ENCODE assay signal across 10 mouse cellular contexts in genomic region chr4:62263133-62263844, GRCm38 (mm10). TPM values are rescaled to one million over a fixed set of nuclear protein-coding genes. Genes with fewer than 3 reads are reported as not detected.
DNase-seq lines count a peak whose midpoint lies in the region; ATAC-seq and TF ChIP-seq lines count a peak whose summit lies in the region.
"Had no signal": no experiment of that assay in that cellular context is flagged by ENCODE, and none has a peak within 500 bp of the region (broad histone marks: within the 10 kb centered on the region; RNA-seq: fewer than 3 reads in every experiment).

No protein-coding gene starts in this region.

- H3K27ac ChIP-seq in heart, adult 2 months, result no peak overlapping the region
- H3K27ac ChIP-seq in heart, embryonic 12.5 days (ENCODE audit: poor library complexity, severe bottlenecking), result no peak overlapping the region
- no peak overlapping the region for H3K27ac ChIP-seq in hindbrain, embryonic 14.5 days
- H3K27ac ChIP-seq: limb, embryonic 12.5 days had no signal

- H3K4me1 ChIP-seq in heart, adult 2 months (ENCODE audit: control insufficient read depth, insufficient read depth, low read length), result no peaks in the 10 kb centered on the region
- peaks cover 6% of the 10 kb centered on the region for H3K4me1 ChIP-seq in heart, embryonic 12.5 days (replicated peaks)
- H3K4me1 ChIP-seq in hindbrain, embryonic 14.5 days (replicated peaks; ENCODE audit: control insufficient read depth, insufficient read depth, low read length), result no peaks in the 10 kb centered on the region
- H3K4me1 ChIP-seq: limb, embryonic 12.5 days had no signal

- no peaks in the 10 kb centered on the region for H3K79me2 ChIP-seq in heart, adult 2 months (replicated peaks; ENCODE audit: control insufficient read depth, insufficient read depth, low read length)

- TF ChIP-seq EP300 in heart, adult 2 months (IDR thresholded peaks at IDR 0.05; ENCODE audit: insufficient read depth, low read depth, low read length), result no peak

- H3K27me3 ChIP-seq in heart, adult 2 months (ENCODE audit: control insufficient read depth, insufficient read depth, low read length), result no peaks in the 10 kb centered on the region
- no peaks in the 10 kb centered on the region for H3K27me3 ChIP-seq in heart, embryonic 12.5 days (replicated peaks)
- no peaks in the 10 kb centered on the region for H3K27me3 ChIP-seq in hindbrain, embryonic 14.5 days (ENCODE audit: control insufficient read depth, insufficient read depth, low read length)
- H3K27me3 ChIP-seq in splenic B cell, adult 2 months (ENCODE audit: control insufficient read depth, insufficient read depth, low read length, poor library complexity, severe bottlenecking), result no peaks in the 10 kb centered on the region
- H3K27me3 ChIP-seq: limb, embryonic 12.5 days had no signal

- no peak overlapping the region for H3K4me2 ChIP-seq in heart, embryonic 12.5 days
- H3K4me2 ChIP-seq in hindbrain, embryonic 14.5 days (replicated peaks), result no peak overlapping the region
- H3K4me2 ChIP-seq: limb, embryonic 12.5 days had no signal

- no peaks in the 10 kb centered on the region for H3K9me3 ChIP-seq in heart, embryonic 12.5 days (replicated peaks)
- no peaks in the 10 kb centered on the region for H3K9me3 ChIP-seq in hindbrain, embryonic 14.5 days (ENCODE audit: control insufficient read depth, low read length)
- H3K9me3 ChIP-seq: limb, embryonic 12.5 days had no signal

- H3K36me3 ChIP-seq in heart, adult 2 months (ENCODE audit: control insufficient read depth, insufficient read depth, low read length), result no peaks in the 10 kb centered on the region
- no peaks in the 10 kb centered on the region for H3K36me3 ChIP-seq in heart, embryonic 12.5 days
- no peaks in the 10 kb centered on the region for H3K36me3 ChIP-seq in hindbrain, embryonic 14.5 days (replicated peaks; ENCODE audit: control insufficient read depth, insufficient read depth)
- H3K36me3 ChIP-seq in splenic B cell, adult 2 months (ENCODE audit: control insufficient read depth, insufficient read depth, low read length, poor library complexity, severe bottlenecking), result no peaks in the 10 kb centered on the region
- H3K36me3 ChIP-seq: limb, embryonic 12.5 days had no signal

- WGBS in heart, adult 2 months, result 31% methylated on average over 7 of the region's 7 CpGs
- 42% methylated on average over 7 of the region's 7 CpGs for WGBS in heart, embryonic 12.5 days
- WGBS in hindbrain, embryonic 14.5 days, result 35% methylated on average over 7 of the region's 7 CpGs

- ATAC-seq in heart, embryonic 12.5 days (ENCODE audit: insufficient number of reproducible peaks, low FRiP score), result no peak
- ATAC-seq in hindbrain, embryonic 14.5 days (ENCODE audit: low FRiP score), result peak; percentile 27; the same call in 1 of the 2 replicates

- DNase-seq in heart, adult 2 months, result peak; percentile 28 to 39
- DNase-seq in right cerebral cortex, postnatal 10 days (ENCODE audit: low spot score in 2 of 2), result peak; percentile 31 to 40
- no peak for DNase-seq in right cerebral cortex, postnatal 36 days (ENCODE audit: low spot score in 2 of 2)
- peak; percentile 44 for DNase-seq in hindbrain, embryonic 14.5 days (ENCODE audit: low spot score)
- peak; percentile 22 for DNase-seq in splenic B cell, adult 2 months (ENCODE audit: low read depth, low spot score)
- no peak for DNase-seq in adrenal gland, postnatal 36 days
- no peak for DNase-seq in ovary, adult 18-20 months (ENCODE audit: low spot score)
- DNase-seq: gastrocnemius, postnatal 36 days had no signal

- intact Hi-C loops in heart, adult 2 months (cut with DNase I), result no loop called here

- peak; percentile 61 for TF ChIP-seq CTCF in heart, adult 2 months (IDR thresholded peaks at IDR 0.05)

- H3K4me3 ChIP-seq in heart, adult 2 months, result no peak overlapping the region
- H3K4me3 ChIP-seq in heart, embryonic 12.5 days, result no peak overlapping the region
- no peak overlapping the region for H3K4me3 ChIP-seq in hindbrain, embryonic 14.5 days (replicated peaks; ENCODE audit: low read length)
- H3K4me3 ChIP-seq: limb, embryonic 12.5 days had no signal

- no peak for TF ChIP-seq POLR2A in heart, adult 2 months (IDR thresholded peaks at IDR 0.05; ENCODE audit: insufficient read depth, low read depth, low read length)

- no peak overlapping the region for H3K9ac ChIP-seq in heart, adult 2 months (ENCODE audit: low read depth, low read length)
- no peak overlapping the region for H3K9ac ChIP-seq in heart, embryonic 12.5 days
- H3K9ac ChIP-seq in hindbrain, embryonic 14.5 days, result no peak overlapping the region
- H3K9ac ChIP-seq: limb, embryonic 12.5 days had no signal

RNA-seq across cellular contexts. Expression of gene Slc31a2, which starts 0.9 kb away (rescaled TPM):
- total RNA-seq in heart, adult 2 months (2021), result 10 to 100 TPM; 19.9 to 22.9 TPM
- polyA plus RNA-seq in heart, adult 2 months (2012; rRNA removed), result 19.1 and 27.8 TPM in 2 replicates
- 16.7 and 16.9 TPM in 2 replicates for polyA plus RNA-seq in heart, embryonic 12.5 days (2016; fragmentation: Nextera tagmentation; extraction: Ambion mirVana)
- 12.6 and 14.4 TPM in 2 replicates for polyA plus RNA-seq in hindbrain, embryonic 14.5 days (2014; fragmentation: Nextera tagmentation; extraction: Ambion mirVana)
- 10 to 100 TPM; 30.8 to 36.9 TPM for total RNA-seq in adrenal gland, postnatal 36 days (2021)

RNA-seq across cellular contexts. Expression of gene Zfp37, which starts 32.4 kb away (rescaled TPM):
- 1 to 10 TPM; 1.5 to 2.0 TPM for total RNA-seq in heart, adult 2 months (2021)
- polyA plus RNA-seq in heart, adult 2 months (2012; rRNA removed), result 0.25 and 0.88 TPM in 2 replicates
- polyA plus RNA-seq in heart, embryonic 12.5 days (2016; fragmentation: Nextera tagmentation; extraction: Ambion mirVana), result 8.9 and 9.7 TPM in 2 replicates
- polyA plus RNA-seq in hindbrain, embryonic 14.5 days (2014; fragmentation: Nextera tagmentation; extraction: Ambion mirVana), result 32.7 and 33.3 TPM in 2 replicates
- total RNA-seq in adrenal gland, postnatal 36 days (2021), result 1 to 10 TPM; 5.4 to 6.2 TPM

Comparison
In these comparisons a context has a peak if more than half of its experiments do, and no peak if none do; other contexts are left out.
1. DNase-seq: peak in heart, adult 2 months (2 of 2), right cerebral cortex, postnatal 10 days (2 of 2), hindbrain, embryonic 14.5 days (single experiment) and splenic B cell, adult 2 months (single experiment); none in right cerebral cortex, postnatal 36 days (0 of 2), adrenal gland, postnatal 36 days (0 of 2) and ovary, adult 18-20 months (single experiment).